Mouse (Mus musculus) mesoderm, embryonic 11.5 days (tissue): ENCODE measurements around the gene Chpf2.

Source experiments
- DNase-seq: peaks from one replicate; pipeline ENCODE4 v3.0.0-alpha.2; 2012; ENCODE audit warnings: low read depth, low spot score

Gene Chpf2

GRCm38 (mm10) chr5:24591268-24591721, 4.8 kb downstream of the Chpf2 start:
- DNase-seq: no peak

GRCm38 (mm10) chr5:24591796-24592470, 5.4 kb downstream of the Chpf2 start:
- no peak for DNase-seq

GRCm38 (mm10) chr5:24592471-24593160, 6.1 kb downstream of the Chpf2 start:
- DNase-seq: no peak

- no peak for DNase-seq
Measured at GRCm38 (mm10) chr5:24593230-24593629, 6.7 kb downstream of the Chpf2 start.

GRCm38 (mm10) chr5:24593928-24594327, 7.4 kb downstream of the Chpf2 start:
- DNase-seq: no peak

GRCm38 (mm10) chr5:24594346-24594745, 7.8 kb downstream of the Chpf2 start:
- DNase-seq: no peak

- no peak for DNase-seq
Measured at GRCm38 (mm10) chr5:24595261-24595660, 8.7 kb downstream of the Chpf2 start.

- no peak for DNase-seq
Measured at GRCm38 (mm10) chr5:24595786-24596380, 9.3 kb downstream of the Chpf2 start.

GRCm38 (mm10) chr5:24596519-24597171, 10.1 kb downstream of the Chpf2 start:
- DNase-seq: peak; percentile 72

- DNase-seq: peak; percentile 87
Measured at GRCm38 (mm10) chr5:24597221-24597728, 10.7 kb downstream of the Chpf2 start.

- DNase-seq: no peak
Measured at GRCm38 (mm10) chr5:24597901-24598569, 11.5 kb downstream of the Chpf2 start.

- DNase-seq: peak; percentile 69
Measured at GRCm38 (mm10) chr5:24598570-24599006, 12.0 kb downstream of the Chpf2 start.

GRCm38 (mm10) chr5:24599137-24599536, 12.6 kb downstream of the Chpf2 start:
- no peak for DNase-seq

GRCm38 (mm10) chr5:24600236-24600635, 13.7 kb downstream of the Chpf2 start:
- no peak for DNase-seq

- no peak for DNase-seq
Measured at GRCm38 (mm10) chr5:24601071-24601835, 14.7 kb downstream of the Chpf2 start.

GRCm38 (mm10) chr5:24601911-24602750, 15.6 kb downstream of the Chpf2 start:
- peak; percentile 62 for DNase-seq

GRCm38 (mm10) chr5:24602751-24603343, 16.3 kb downstream of the Chpf2 start:
- peak; percentile 76 for DNase-seq

GRCm38 (mm10) chr5:24603431-24604010, 17.0 kb downstream of the Chpf2 start:
- DNase-seq: no peak
